Mouse (Mus musculus): ENCODE measurements at regions not wholly inside any gene's neighbourhood (a gene's known extent, or its start where the extent isn't known, plus 50 kb on each side); places are given as distances from the start of the nearest gene placed in this dataset.

- DNase-seq = peak; percentile 32 to 44
These were observed 112.3 kb upstream of the Tnfaip3 start for GRCm38 (mm10) chr10:19127581-19128291.

GRCm38 (mm10) chr10:19126922-19127321 is 111.5 kb upstream of the Tnfaip3 start:
- DNase-seq = no peak

GRCm38 (mm10) chr10:19126438-19126837 is 111.0 kb upstream of the Tnfaip3 start:
- no peak for DNase-seq

- peak; percentile 52 to 62 for DNase-seq
These were observed 108.2 kb upstream of the Tnfaip3 start for GRCm38 (mm10) chr10:19123691-19124090.

GRCm38 (mm10) chr10:19122221-19122620 is 106.8 kb upstream of the Tnfaip3 start:
- DNase-seq = peak; percentile 54 to 66

- no peak for DNase-seq
These were observed 104.0 kb upstream of the Tnfaip3 start for GRCm38 (mm10) chr10:19119281-19120049.

GRCm38 (mm10) chr10:19118569-19119280 is 103.3 kb upstream of the Tnfaip3 start:
- no peak for DNase-seq

- DNase-seq = no peak
These were observed 101.7 kb upstream of the Tnfaip3 start for GRCm38 (mm10) chr10:19117071-19117605.

GRCm38 (mm10) chr10:19112459-19112858 is 97.0 kb upstream of the Tnfaip3 start:
- no peak for DNase-seq

GRCm38 (mm10) chr10:19105231-19105681 is 89.8 kb upstream of the Tnfaip3 start:
- DNase-seq = no peak

GRCm38 (mm10) chr10:19104671-19105203 is 89.3 kb upstream of the Tnfaip3 start:
- DNase-seq = no peak

GRCm38 (mm10) chr10:19099369-19100285 is 84.2 kb upstream of the Tnfaip3 start:
- no peak for DNase-seq

- peak; percentile 62 to 75 for DNase-seq
These were observed 78.8 kb upstream of the Tnfaip3 start for GRCm38 (mm10) chr10:19094297-19094696.

GRCm38 (mm10) chr10:19093689-19094088 is 78.2 kb upstream of the Tnfaip3 start:
- DNase-seq = no peak

GRCm38 (mm10) chr10:19091949-19092348 is 76.5 kb upstream of the Tnfaip3 start:
- no peak for DNase-seq

GRCm38 (mm10) chr10:19091110-19091509 is 75.7 kb upstream of the Tnfaip3 start:
- DNase-seq = no peak

GRCm38 (mm10) chr10:19086995-19087394 is 71.5 kb upstream of the Tnfaip3 start:
- no peak for DNase-seq

- no peak for DNase-seq
These were observed 66.7 kb upstream of the Tnfaip3 start for GRCm38 (mm10) chr10:19082136-19082535.

- DNase-seq = no peak
These were observed 62.6 kb upstream of the Tnfaip3 start for GRCm38 (mm10) chr10:19078047-19078446.

GRCm38 (mm10) chr10:19068377-19068776 is 52.9 kb upstream of the Tnfaip3 start:
- DNase-seq = no peak

- DNase-seq = no peak
These were observed 52.2 kb upstream of the Tnfaip3 start for GRCm38 (mm10) chr10:19067623-19068022.
